Mouse (Mus musculus): ENCODE measurements at regions not wholly inside any gene's neighbourhood (a gene's known extent, or its start where the extent isn't known, plus 50 kb on each side); places are given as distances from the start of the nearest gene placed in this dataset.

- intact Hi-C loops (cut with DNase I) = loop anchor here (10.0 kb wide), 3 partner anchors 100 to 210 kb away; partner anchors contain the start of genes Foxp3, Magix and Ppp1r3f
- no peak for DNase-seq (ENCODE audit: extremely low spot score in 1 of 2, low spot score in 2 of 2)
Measured at GRCm38 (mm10) chrX:7474831-7475230, 98.6 kb upstream of the Foxp3 start.

GRCm38 (mm10) chrX:7473814-7474213 lies 98.2 kb upstream of the Usp27x start:
- peak; percentile 30 to 35 for DNase-seq (ENCODE audit: extremely low spot score in 1 of 2, low spot score in 2 of 2)
- intact Hi-C loops (cut with DNase I) = loop anchor here (10.0 kb wide), 3 partner anchors 101 to 211 kb away; partner anchors contain the start of genes Foxp3, Magix and Ppp1r3f

- intact Hi-C loops (cut with DNase I) = loop anchor here (5.0 to 10.0 kb wide), 4 partner anchors 42 to 215 kb away; partner anchors contain the start of genes Foxp3, Magix and Ppp1r3f
- no peak for DNase-seq (ENCODE audit: extremely low spot score in 1 of 2, low spot score in 2 of 2)
Measured at GRCm38 (mm10) chrX:7469801-7470200, 94.2 kb upstream of the Usp27x start.

GRCm38 (mm10) chrX:7467985-7468384 lies 92.4 kb upstream of the Usp27x start:
- intact Hi-C loops (cut with DNase I) = loop anchor here (5.0 kb wide), 1 partner anchor 41 kb away; no protein-coding TSS in a partner anchor
- no peak for DNase-seq (ENCODE audit: extremely low spot score in 1 of 2, low spot score in 2 of 2)

- intact Hi-C loops (cut with DNase I) = no loop called here
- DNase-seq (ENCODE audit: extremely low spot score in 1 of 2, low spot score in 2 of 2) = no peak
Measured at GRCm38 (mm10) chrX:7456851-7457250, 81.2 kb upstream of the Usp27x start.

- intact Hi-C loops (cut with DNase I) = no loop called here
- no peak for DNase-seq (ENCODE audit: extremely low spot score in 1 of 2, low spot score in 2 of 2)
Measured at GRCm38 (mm10) chrX:7445035-7445434, 69.4 kb upstream of the Usp27x start.

GRCm38 (mm10) chrX:7444583-7444982 lies 69.0 kb upstream of the Usp27x start:
- DNase-seq (ENCODE audit: extremely low spot score in 1 of 2, low spot score in 2 of 2) = no peak
- intact Hi-C loops (cut with DNase I) = no loop called here

GRCm38 (mm10) chrX:7443996-7444421 lies 68.4 kb upstream of the Usp27x start:
- intact Hi-C loops (cut with DNase I) = no loop called here
- DNase-seq (ENCODE audit: extremely low spot score in 1 of 2, low spot score in 2 of 2) = no peak

GRCm38 (mm10) chrX:7435375-7436042 lies 59.9 kb upstream of the Usp27x start:
- intact Hi-C loops (cut with DNase I) = no loop called here
- no peak for DNase-seq (ENCODE audit: extremely low spot score in 1 of 2, low spot score in 2 of 2)

GRCm38 (mm10) chrX:7434268-7434667 lies 58.6 kb upstream of the Usp27x start:
- intact Hi-C loops (cut with DNase I) = no loop called here
- DNase-seq (ENCODE audit: extremely low spot score in 1 of 2, low spot score in 2 of 2) = no peak

GRCm38 (mm10) chrX:7430456-7430855 lies 54.8 kb upstream of the Usp27x start:
- intact Hi-C loops (cut with DNase I) = no loop called here
- DNase-seq (ENCODE audit: extremely low spot score in 1 of 2, low spot score in 2 of 2) = no peak

- no peak for DNase-seq (ENCODE audit: extremely low spot score in 1 of 2, low spot score in 2 of 2)
- intact Hi-C loops (cut with DNase I) = loop anchor here (5.0 to 10.0 kb wide), 2 partner anchors 38 to 55 kb away; partner anchors contain the start of gene Usp27x
Measured at GRCm38 (mm10) chrX:7429524-7429865, 53.9 kb upstream of the Usp27x start.

GRCm38 (mm10) chrX:7428621-7429523 lies 53.2 kb upstream of the Usp27x start:
- intact Hi-C loops (cut with DNase I) = loop anchor here (5.0 to 10.0 kb wide), 2 partner anchors 38 to 54 kb away; partner anchors contain the start of gene Usp27x
- DNase-seq (ENCODE audit: extremely low spot score in 1 of 2, low spot score in 2 of 2) = peak; percentile 40 to 44

All from left cerebral cortex, postnatal 10 days (tissue).